Mouse (Mus musculus) embryonic facial prominence, embryonic 13.5 days (tissue): ENCODE measurements around the gene Ccdc190. TPM values are rescaled to one million over a fixed set of nuclear protein-coding genes. Genes with fewer than 3 reads are reported as not detected.

Experiments used
- ATAC-seq: fragments of 200-750 bp; cut with Nextera tagmentation; 2 replicates; pipeline ENCODE4 v1.8.0; 2017; ENCODE audit warnings: low read depth; ENCODE audit not compliant: insufficient number of reproducible peaks, insufficient read depth, low FRiP score, low TSS enrichment
- H3K27ac ChIP-seq: fragments of 300-500 bp; sonication (generic); 2 replicates; pipeline ENCODE4 v1.5.1; 2015; ENCODE audit warnings: moderate library complexity, mild to moderate bottlenecking, inconsistent platforms
- H3K27me3 ChIP-seq: fragments of 300-500 bp; sonication (generic); 2 replicates; pipeline ENCODE4 v1.6.1; 2015; ENCODE audit warnings: mild to moderate bottlenecking, inconsistent platforms
- H3K36me3 ChIP-seq: fragments of 300-500 bp; sonication (generic); 2 replicates; pipeline ENCODE4 v1.6.1; 2015; ENCODE audit warnings: mild to moderate bottlenecking, inconsistent platforms
- H3K4me1 ChIP-seq: fragments of 300-500 bp; sonication (generic); 2 replicates; pipeline ENCODE4 v1.6.1; 2015; ENCODE audit warnings: inconsistent platforms
- H3K4me2 ChIP-seq: fragments of 300-500 bp; sonication (generic); 2 replicates; pipeline ENCODE4 v1.6.1; 2015; ENCODE audit warnings: moderate library complexity, mild to moderate bottlenecking, inconsistent platforms
- H3K4me3 ChIP-seq: fragments of 300-500 bp; sonication (generic); 2 replicates; pipeline ENCODE4 v1.5.1; 2015; ENCODE audit warnings: mild to moderate bottlenecking, inconsistent platforms
- H3K9ac ChIP-seq: fragments of 300-500 bp; sonication (generic); 2 replicates; pipeline ENCODE4 v1.6.1; 2015; ENCODE audit warnings: mild to moderate bottlenecking, inconsistent platforms
- H3K9me3 ChIP-seq: fragments of 300-500 bp; sonication (generic); 2 replicates; pipeline ENCODE4 v1.6.1; 2016; ENCODE audit warnings: inconsistent platforms
- WGBS: fragments of 180-500 bp; shearing (Covaris S2); methylation state at CpG from one replicate; pipeline ENCODE4 v1.1.7; 2015; ENCODE audit warnings: mixed read lengths; 5-methylcytosine and 5-hydroxymethylcytosine counted together
- polyA plus RNA-seq: library from polyadenylated mRNA; unstranded; fragments of >200 nt; fragmentation: Nextera tagmentation; extraction: Ambion mirVana; gene quantifications from 2 replicates; pipeline ENCODE4 v1.2.1, GENCODE M21; 2015

Ccdc190 gene
- polyA plus RNA-seq, 1 experiment from 2014 or later: not detected

GRCm38 (mm10) chr1:169910751-169911150, 17.7 kb upstream of the Ccdc190 start:
- Histone ChIP-seq H3K36me3 (no peaks in the 10 kb centered on the region), H3K4me1 (peaks cover 26% of the 10 kb centered on the region), H3K27ac (peak overlapping the region; percentile 77), H3K9me3 (no peaks in the 10 kb centered on the region), H3K9ac (no peak overlapping the region), H3K4me2 (no peak overlapping the region), H3K4me3 (no peak overlapping the region), H3K27me3 (no peaks in the 10 kb centered on the region)
- no peak for ATAC-seq
- 71% methylated on average over 7 of the region's 7 CpGs for WGBS

GRCm38 (mm10) chr1:169911526-169911925, 16.9 kb upstream of the Ccdc190 start:
- Histone ChIP-seq H3K9me3 (no peaks in the 10 kb centered on the region), H3K9ac (no peak overlapping the region), H3K4me3 (no peak overlapping the region), H3K36me3 (no peaks in the 10 kb centered on the region), H3K27ac (0 out of 2 replicates have a peak overlapping the region, but pooled peaks have one; percentile 33), H3K27me3 (no peaks in the 10 kb centered on the region), H3K4me2 (no peak overlapping the region), H3K4me1 (peaks cover 27% of the 10 kb centered on the region)
- no peak for ATAC-seq
- 34% methylated on average over 6 of the region's 6 CpGs for WGBS

- Histone ChIP-seq H3K36me3 (no peaks in the 10 kb centered on the region), H3K4me2 (no peak overlapping the region), H3K27me3 (peaks cover 3% of the 10 kb centered on the region; the same call in 1 of the 2 replicates), H3K4me3 (no peak overlapping the region), H3K9ac (no peak overlapping the region), H3K27ac (no peak overlapping the region), H3K4me1 (peaks cover 25% of the 10 kb centered on the region), H3K9me3 (no peaks in the 10 kb centered on the region)
- 42% methylated on average over 7 of the region's 7 CpGs for WGBS
- no peak for ATAC-seq
These were observed 11.8 kb upstream of the Ccdc190 start for GRCm38 (mm10) chr1:169916659-169917058.

GRCm38 (mm10) chr1:169917115-169917796, 11.2 kb upstream of the Ccdc190 start:
- H3K36me3 ChIP-seq: no peaks in the 10 kb centered on the region
- H3K9me3 ChIP-seq: no peaks in the 10 kb centered on the region
- H3K9ac ChIP-seq: no peak overlapping the region
- H3K4me1 ChIP-seq: peaks cover 29% of the 10 kb centered on the region
- H3K4me2 ChIP-seq: no peak overlapping the region
- no peak overlapping the region for H3K4me3 ChIP-seq
- WGBS: 61% methylated on average over 9 of the region's 9 CpGs
- ATAC-seq: no peak
- H3K27ac ChIP-seq: no peak overlapping the region
- peaks cover 3% of the 10 kb centered on the region; the same call in 1 of the 2 replicates for H3K27me3 ChIP-seq

- Histone ChIP-seq H3K4me3 (no peak overlapping the region), H3K36me3 (no peaks in the 10 kb centered on the region), H3K4me2 (no peak overlapping the region), H3K27me3 (peaks cover 3% of the 10 kb centered on the region; the same call in 1 of the 2 replicates), H3K27ac (no peak overlapping the region), H3K9ac (no peak overlapping the region), H3K4me1 (peaks cover 25% of the 10 kb centered on the region), H3K9me3 (no peaks in the 10 kb centered on the region)
- WGBS: 26% methylated on average over 4 of the region's 4 CpGs
- ATAC-seq: no peak
These were observed 10.4 kb upstream of the Ccdc190 start for GRCm38 (mm10) chr1:169917998-169918397.

- H3K9ac ChIP-seq: peak overlapping the region; percentile 54
- H3K4me3 ChIP-seq: peak overlapping the region; percentile 13; the same call in 1 of the 2 replicates
- peak overlapping the region; percentile 52 for H3K4me2 ChIP-seq
- peaks cover 16% of the 10 kb centered on the region for H3K4me1 ChIP-seq
- H3K27ac ChIP-seq: no peak overlapping the region
- no peaks in the 10 kb centered on the region for H3K36me3 ChIP-seq
- 4% methylated on average over 11 of the region's 11 CpGs for WGBS
- H3K9me3 ChIP-seq: no peaks in the 10 kb centered on the region
- H3K27me3 ChIP-seq: peaks cover 3% of the 10 kb centered on the region; the same call in 1 of the 2 replicates
- no peak for ATAC-seq
These were observed 9.2 kb upstream of the Ccdc190 start for GRCm38 (mm10) chr1:169919211-169919610.

- no peaks in the 10 kb centered on the region for H3K9me3 ChIP-seq
- no peaks in the 10 kb centered on the region for H3K36me3 ChIP-seq
- H3K9ac ChIP-seq: no peak overlapping the region
- H3K4me2 ChIP-seq: peak overlapping the region; percentile 39
- H3K4me1 ChIP-seq: peaks cover 13% of the 10 kb centered on the region
- peaks cover 3% of the 10 kb centered on the region; the same call in 1 of the 2 replicates for H3K27me3 ChIP-seq
- no peak overlapping the region for H3K4me3 ChIP-seq
- 14% methylated on average over 8 of the region's 8 CpGs for WGBS
- H3K27ac ChIP-seq: no peak overlapping the region
- ATAC-seq: no peak
These were observed 6.7 kb upstream of the Ccdc190 start for GRCm38 (mm10) chr1:169921710-169922211.

- Histone ChIP-seq H3K4me2 (no peak overlapping the region), H3K4me1 (peaks cover 14% of the 10 kb centered on the region; the same call in 1 of the 2 replicates), H3K36me3 (no peaks in the 10 kb centered on the region), H3K4me3 (no peak overlapping the region), H3K27ac (no peak overlapping the region), H3K9ac (no peak overlapping the region), H3K27me3 (peaks cover 3% of the 10 kb centered on the region; the same call in 1 of the 2 replicates), H3K9me3 (no peaks in the 10 kb centered on the region)
- WGBS: 79% methylated on average over 2 of the region's 2 CpGs
- ATAC-seq: no peak
These were observed 3.9 kb upstream of the Ccdc190 start for GRCm38 (mm10) chr1:169924567-169924966.

GRCm38 (mm10) chr1:169927753-169928369, 587 bp upstream of the Ccdc190 start:
- WGBS: 67% methylated on average over 8 of the region's 8 CpGs
- no peaks in the 10 kb centered on the region for H3K36me3 ChIP-seq

GRCm38 (mm10) chr1:169931698-169932097, 3.2 kb downstream of the Ccdc190 start:
- H3K9ac ChIP-seq: no peak overlapping the region; the same call in 1 of the 2 replicates
- no peak overlapping the region for H3K4me3 ChIP-seq
- peaks cover 11% of the 10 kb centered on the region; the same call in 1 of the 2 replicates for H3K4me1 ChIP-seq
- H3K27ac ChIP-seq: no peak overlapping the region
- H3K4me2 ChIP-seq: no peak overlapping the region
- H3K36me3 ChIP-seq: no peaks in the 10 kb centered on the region
- no peaks in the 10 kb centered on the region for H3K27me3 ChIP-seq
- no peaks in the 10 kb centered on the region for H3K9me3 ChIP-seq
- WGBS: 74% methylated on average over 7 of the region's 7 CpGs
- ATAC-seq: no peak

More at GRCm38 (mm10) chr1:169927753-169928369, 587 bp upstream of the Ccdc190 start:
- no peaks in the 10 kb centered on the region for H3K27me3 ChIP-seq
- no peak overlapping the region for H3K27ac ChIP-seq
- H3K4me1 ChIP-seq: 0 out of 2 replicates have a peak, but pooled peaks cover 11% of the 10 kb centered on the region
- H3K9ac ChIP-seq: no peak overlapping the region
- peak overlapping the region; percentile 46; the same call in 1 of the 2 replicates for H3K4me2 ChIP-seq
- ATAC-seq: no peak
- H3K4me3 ChIP-seq: no peak overlapping the region
- no peaks in the 10 kb centered on the region for H3K9me3 ChIP-seq

GRCm38 (mm10) chr1:169932122-169932746, 3.8 kb downstream of the Ccdc190 start:
- Histone ChIP-seq H3K9ac (no peak overlapping the region; the same call in 1 of the 2 replicates), H3K36me3 (no peaks in the 10 kb centered on the region), H3K4me2 (no peak overlapping the region), H3K4me1 (peaks cover 11% of the 10 kb centered on the region; the same call in 1 of the 2 replicates), H3K9me3 (no peaks in the 10 kb centered on the region), H3K27ac (no peak overlapping the region), H3K27me3 (no peaks in the 10 kb centered on the region), H3K4me3 (no peak overlapping the region)
- 64% methylated on average over 7 of the region's 7 CpGs for WGBS
- ATAC-seq: no peak
